28 mouse cellular contexts compared by ENCODE assay signal in genomic region chr9:83483419-83483818, GRCm38 (mm10). TPM values are rescaled to one million over a fixed set of nuclear protein-coding genes. Genes with fewer than 3 reads are reported as not detected.
DNase-seq lines count a peak whose midpoint lies in the region; ATAC-seq lines count a peak whose summit lies in the region.
"Had no signal": no experiment of that assay in that cellular context is flagged by ENCODE, and none has a peak within 500 bp of the region (broad histone marks: within the 10 kb centered on the region; RNA-seq: fewer than 3 reads in every experiment).

No protein-coding gene starts in this region.

- intact Hi-C loops in left cerebral cortex, postnatal 10 days (cut with DNase I) = no loop called here

- DNase-seq in limb, embryonic 10.5 days (ENCODE audit: low spot score) = no peak
- no peak for DNase-seq in lung, postnatal 10 days
- DNase-seq in lung, postnatal 36 days = peak; percentile 15
- no peak for DNase-seq in left cerebral cortex, postnatal 10 days (ENCODE audit: extremely low spot score in 1 of 2, low spot score in 2 of 2)
- DNase-seq: adrenal gland, adult 8-10 months; cerebellum, adult 11-12 months; cerebellum, adult 8-10 months; cerebellum, postnatal 10 days; cerebellum, postnatal 36 days; embryo, embryonic 11 days; gastrocnemius, postnatal 25 days; heart, adult 18-20 months; heart, postnatal 10 days; heart, postnatal 36 days had no signal

- H3K4me2 ChIP-seq in limb, embryonic 12.5 days = no peak overlapping the region
- H3K4me2 ChIP-seq in lung, embryonic 16.5 days (ENCODE audit: low read depth, low read length) = no peak overlapping the region
- H3K4me2 ChIP-seq: embryonic facial prominence, embryonic 13.5 days; forebrain, embryonic 12.5 days; forebrain, embryonic 15.5 days; heart, embryonic 12.5 days; heart, embryonic 15.5 days; hindbrain, embryonic 13.5 days had no signal

- no peaks in the 10 kb centered on the region for H3K27me3 ChIP-seq in limb, embryonic 12.5 days
- no peaks in the 10 kb centered on the region for H3K27me3 ChIP-seq in limb, embryonic 10.5 days (ENCODE audit: low read depth, poor library complexity, severe bottlenecking)
- H3K27me3 ChIP-seq in lung, embryonic 16.5 days (ENCODE audit: control insufficient read depth, insufficient read depth, low read depth, low read length) = no peaks in the 10 kb centered on the region
- H3K27me3 ChIP-seq: embryonic facial prominence, embryonic 13.5 days; forebrain, embryonic 12.5 days; forebrain, embryonic 15.5 days; heart, embryonic 12.5 days; heart, embryonic 15.5 days; hindbrain, embryonic 13.5 days had no signal

- no peak overlapping the region for H3K4me3 ChIP-seq in limb, embryonic 12.5 days (replicated peaks)
- H3K4me3 ChIP-seq in limb, embryonic 10.5 days = no peak overlapping the region
- H3K4me3 ChIP-seq in lung, embryonic 16.5 days (ENCODE audit: low read length) = no peak overlapping the region
- H3K4me3 ChIP-seq: embryonic facial prominence, embryonic 10.5 days; embryonic facial prominence, embryonic 13.5 days; erythroblast, embryonic 14.5 days; forebrain, embryonic 12.5 days; forebrain, embryonic 15.5 days; heart, embryonic 12.5 days; heart, embryonic 15.5 days; hindbrain, embryonic 10.5 days; hindbrain, embryonic 13.5 days had no signal

- H3K4me1 ChIP-seq in limb, embryonic 12.5 days (replicated peaks) = peaks cover 8% of the 10 kb centered on the region
- peaks cover 10% of the 10 kb centered on the region for H3K4me1 ChIP-seq in limb, embryonic 10.5 days
- H3K4me1 ChIP-seq in lung, embryonic 16.5 days (replicated peaks; ENCODE audit: control insufficient read depth, insufficient read depth, low read length) = peaks cover 4% of the 10 kb centered on the region; the same call in 1 of the 2 replicates
- H3K4me1 ChIP-seq: heart, embryonic 15.5 days had no signal

- ATAC-seq in limb, embryonic 12.5 days (ENCODE audit: insufficient number of reproducible peaks, insufficient read depth, low FRiP score, low TSS enrichment, low read depth) = no peak
- peak; percentile 49 for ATAC-seq in lung, embryonic 16.5 days (ENCODE audit: low read depth)
- ATAC-seq: CD4-positive, CD25-positive, alpha-beta regulatory T cell, adult 4 months; forebrain, embryonic 15.5 days; hindbrain, embryonic 16.5 days had no signal

- no peaks in the 10 kb centered on the region for H3K9me3 ChIP-seq in limb, embryonic 12.5 days
- no peaks in the 10 kb centered on the region for H3K9me3 ChIP-seq in limb, embryonic 10.5 days (replicated peaks)
- no peaks in the 10 kb centered on the region for H3K9me3 ChIP-seq in lung, embryonic 16.5 days (ENCODE audit: control insufficient read depth, low read length)
- H3K9me3 ChIP-seq: embryonic facial prominence, embryonic 10.5 days; embryonic facial prominence, embryonic 13.5 days; forebrain, embryonic 12.5 days; forebrain, embryonic 15.5 days; heart, embryonic 12.5 days; heart, embryonic 15.5 days; hindbrain, embryonic 10.5 days; hindbrain, embryonic 13.5 days had no signal

- no peaks in the 10 kb centered on the region for H3K36me3 ChIP-seq in limb, embryonic 12.5 days
- H3K36me3 ChIP-seq in limb, embryonic 10.5 days = no peaks in the 10 kb centered on the region
- no peaks in the 10 kb centered on the region for H3K36me3 ChIP-seq in lung, embryonic 16.5 days (ENCODE audit: control insufficient read depth, insufficient read depth, low read length)
- H3K36me3 ChIP-seq: embryonic facial prominence, embryonic 10.5 days; embryonic facial prominence, embryonic 13.5 days; forebrain, embryonic 12.5 days; forebrain, embryonic 15.5 days; heart, embryonic 12.5 days; heart, embryonic 15.5 days; hindbrain, embryonic 10.5 days; hindbrain, embryonic 13.5 days had no signal

- 85% methylated on average over 4 of the region's 4 CpGs for WGBS in limb, embryonic 12.5 days
- WGBS in limb, embryonic 10.5 days = 95% methylated on average over 4 of the region's 4 CpGs
- WGBS in lung, embryonic 16.5 days = 59% methylated on average over 4 of the region's 4 CpGs

- H3K27ac ChIP-seq in limb, embryonic 12.5 days = 0 out of 2 replicates have a peak overlapping the region, but pooled peaks have one; percentile 87
- H3K27ac ChIP-seq in limb, embryonic 10.5 days = no peak overlapping the region
- H3K27ac ChIP-seq in lung, embryonic 16.5 days (ENCODE audit: low read length) = no peak overlapping the region
- H3K27ac ChIP-seq: embryonic facial prominence, embryonic 13.5 days; forebrain, embryonic 12.5 days; forebrain, embryonic 15.5 days; heart, embryonic 15.5 days; hindbrain, embryonic 13.5 days had no signal

- no peak overlapping the region for H3K9ac ChIP-seq in limb, embryonic 12.5 days (replicated peaks)
- H3K9ac ChIP-seq in lung, embryonic 16.5 days (ENCODE audit: low read length) = no peak overlapping the region
- H3K9ac ChIP-seq: embryonic facial prominence, embryonic 13.5 days; forebrain, embryonic 12.5 days; forebrain, embryonic 15.5 days; heart, embryonic 12.5 days; heart, embryonic 15.5 days; hindbrain, embryonic 13.5 days had no signal

RNA-seq across cellular contexts. Expression of gene Lca5, which starts 42.5 kb away (rescaled TPM):
- polyA plus RNA-seq in limb, embryonic 12.5 days (2016; fragmentation: Nextera tagmentation; extraction: Ambion mirVana) = 24.9 and 27.6 TPM in 2 replicates
- polyA plus RNA-seq in limb, embryonic 10.5 days (2016; fragmentation: Nextera tagmentation; extraction: Ambion mirVana) = 15.6 and 17.3 TPM in 2 replicates
- polyA plus RNA-seq in lung, embryonic 16.5 days (2015; fragmentation: Nextera tagmentation; extraction: Ambion mirVana) = 15.2 and 15.7 TPM in 2 replicates
- total RNA-seq in left cerebral cortex, postnatal 10 days (2021) = 10 to 100 TPM; 16.1 to 19.8 TPM
- total RNA-seq: MEL had no signal
- polyA plus RNA-seq: erythroblast, embryonic 14.5 days had no signal
